Mouse (Mus musculus) MEL (cell line): ENCODE measurements around the gene Fbln5. TPM values are rescaled to one million over a fixed set of nuclear protein-coding genes. Genes with fewer than 3 reads are reported as not detected.

Experiments used
- DNase-seq: peaks from one replicate; pipeline ENCODE4 v3.0.0; 2011; ENCODE audit warnings: low read depth, low spot score
- H3K27ac ChIP-seq: 2 replicates; pipeline ENCODE4 v1.5.1; 2012; ENCODE audit warnings: low read depth, mild to moderate bottlenecking, control low read depth, low read length, moderate library complexity; ENCODE audit not compliant: control insufficient read depth
- H3K27me3 ChIP-seq, 2 experiments: fragments of 150-350 bp in 1 of 2; sonication (generic) in 1 of 2; 2 replicates each; pipeline ENCODE4 v1.6.1; 2012; ENCODE audit warnings: low read length in 2 of 2, mild to moderate bottlenecking in 2 of 2, improper control_type of control experiment in 1 of 2, moderate library complexity in 1 of 2; ENCODE audit not compliant: insufficient read depth in 2 of 2, control insufficient read depth in 1 of 2
- H3K36me3 ChIP-seq, 2 experiments: 2 replicates each; pipeline ENCODE4 v1.6.1; 2012 to 2014; ENCODE audit warnings: low read length in 2 of 2, improper control_type of control experiment in 1 of 2, inconsistent platforms in 1 of 2, mild to moderate bottlenecking in 1 of 2; ENCODE audit not compliant: insufficient read depth in 2 of 2, control insufficient read depth in 1 of 2
- H3K4me1 ChIP-seq, 2 experiments: fragments of 150-350 bp in 1 of 2; sonication (generic) in 1 of 2; 2 replicates each; pipeline ENCODE4 v1.6.1; 2012; ENCODE audit warnings: low read length in 2 of 2, improper control_type of control experiment in 1 of 2, mild to moderate bottlenecking in 1 of 2; ENCODE audit not compliant: insufficient read depth in 2 of 2, control insufficient read depth in 1 of 2
- H3K4me3 ChIP-seq, 2 experiments: fragments of 150-350 bp in 1 of 2; sonication (generic) in 1 of 2; 2 replicates each; pipeline ENCODE4 v1.5.1; 2012; ENCODE audit warnings: low read depth in 2 of 2, low read length in 2 of 2, mild to moderate bottlenecking in 2 of 2, moderate library complexity in 2 of 2, control low read depth in 1 of 2, improper control_type of control experiment in 1 of 2; ENCODE audit not compliant: control insufficient read depth in 1 of 2, insufficient read depth in 1 of 2
- H3K79me2 ChIP-seq: 2 replicates; pipeline ENCODE4 v1.6.1; 2012; ENCODE audit warnings: mild to moderate bottlenecking, low read length, moderate library complexity; ENCODE audit not compliant: control insufficient read depth, poor library complexity, insufficient read depth
- H3K9ac ChIP-seq: 2 replicates; pipeline ENCODE4 v1.6.1; 2012; ENCODE audit warnings: low read depth, mild to moderate bottlenecking, control low read depth, low read length, moderate library complexity; ENCODE audit not compliant: control insufficient read depth, poor library complexity, severe bottlenecking
- H3K9me3 ChIP-seq: fragments of 150-350 bp; sonication (generic); replicated peaks from 2 replicates; pipeline ENCODE4 v1.6.1; 2012; ENCODE audit warnings: mild to moderate bottlenecking, low read length, improper control_type of control experiment, moderate library complexity; ENCODE audit not compliant: insufficient read depth
- BHLHE40 ChIP-seq: IDR thresholded peaks from 2 replicates; pipeline ENCODE4 v1.6.1; 2012; ENCODE audit warnings: low read depth, mild to moderate bottlenecking, inconsistent platforms, low read length, improper control_type of control experiment, borderline replicate concordance
- E2F4 ChIP-seq: IDR thresholded peaks from 2 replicates; pipeline ENCODE4 v1.6.1; 2011; ENCODE audit warnings: low read depth, low read length, improper control_type of control experiment, borderline replicate concordance
- ELF1 ChIP-seq: IDR thresholded peaks from 2 replicates; pipeline ENCODE4 v1.6.1; 2014; ENCODE audit warnings: low read depth, mild to moderate bottlenecking, inconsistent platforms, low read length, improper control_type of control experiment, moderate library complexity
- HCFC1 ChIP-seq: IDR thresholded peaks from 2 replicates; pipeline ENCODE4 v1.6.1; 2012; ENCODE audit warnings: low read depth, mild to moderate bottlenecking, inconsistent platforms, low read length, improper control_type of control experiment, moderate library complexity
- KAT2A ChIP-seq: conservative IDR thresholded peaks from 2 replicates; pipeline ENCODE4 v1.6.1; 2012; ENCODE audit warnings: low read depth, low read length, improper control_type of control experiment, inconsistent platforms
- MAZ ChIP-seq: IDR thresholded peaks from 2 replicates; pipeline ENCODE4 v1.6.1; 2012; ENCODE audit warnings: low read depth, mild to moderate bottlenecking, inconsistent platforms, low read length, improper control_type of control experiment
- MXI1 ChIP-seq: IDR thresholded peaks from 2 replicates; pipeline ENCODE4 v1.6.1; 2011; ENCODE audit warnings: mild to moderate bottlenecking, low read depth, low read length, improper control_type of control experiment
- MYB ChIP-seq: IDR thresholded peaks from 2 replicates; pipeline ENCODE4 v1.6.1; 2011; ENCODE audit warnings: mild to moderate bottlenecking, low read depth, low read length, improper control_type of control experiment
- MYC ChIP-seq: IDR thresholded peaks from 2 replicates; pipeline ENCODE4 v1.6.1; 2011; ENCODE audit warnings: low read depth, mild to moderate bottlenecking, low read length, improper control_type of control experiment, moderate library complexity
- NELFE ChIP-seq: IDR thresholded peaks from 2 replicates; pipeline ENCODE4 v1.6.1; 2011; ENCODE audit warnings: low read depth, low read length, improper control_type of control experiment
- POLR2AphosphoS2 ChIP-seq: IDR thresholded peaks from 2 replicates; pipeline ENCODE4 v1.6.1; 2011; ENCODE audit warnings: low read length, improper control_type of control experiment
- POLR2AphosphoS5 ChIP-seq: IDR thresholded peaks from 2 replicates; pipeline ENCODE4 v1.6.1; 2012; ENCODE audit warnings: low read depth, borderline replicate concordance, mild to moderate bottlenecking, inconsistent platforms, low read length, moderate library complexity, mixed read lengths
- RCOR1 ChIP-seq: IDR thresholded peaks from 2 replicates; pipeline ENCODE4 v1.6.1; 2012; ENCODE audit warnings: low read depth, mild to moderate bottlenecking, inconsistent platforms, low read length, improper control_type of control experiment
- TBP ChIP-seq: IDR thresholded peaks from 2 replicates; pipeline ENCODE4 v1.8.0; 2011; ENCODE audit warnings: low read depth, low read length, improper control_type of control experiment
- TCF12 ChIP-seq: IDR thresholded peaks from 2 replicates; pipeline ENCODE4 v1.6.1; 2014; ENCODE audit warnings: low read depth, mild to moderate bottlenecking, inconsistent platforms, low read length, improper control_type of control experiment, moderate library complexity
- UBTF ChIP-seq: IDR thresholded peaks from 2 replicates; pipeline ENCODE4 v1.6.1; 2012; ENCODE audit warnings: low read depth, mild to moderate bottlenecking, inconsistent platforms, low read length, improper control_type of control experiment, moderate library complexity, borderline replicate concordance; ENCODE audit not compliant: insufficient read depth
- USF1 ChIP-seq: IDR thresholded peaks from 2 replicates; pipeline ENCODE4 v1.6.1; 2014; ENCODE audit warnings: low read depth, mild to moderate bottlenecking, inconsistent platforms, low read length, improper control_type of control experiment, moderate library complexity
- USF2 ChIP-seq, 2 experiments: IDR thresholded peaks; 2 replicates each; pipeline ENCODE4 v1.6.1; 2011 to 2012; ENCODE audit warnings: improper control_type of control experiment in 2 of 2, low read length in 2 of 2, borderline replicate concordance in 1 of 2, inconsistent platforms in 1 of 2, low read depth in 1 of 2, mild to moderate bottlenecking in 1 of 2; ENCODE audit not compliant: insufficient read depth in 1 of 2
- ZKSCAN1 ChIP-seq: IDR thresholded peaks from 2 replicates; pipeline ENCODE4 v1.6.1; 2012; ENCODE audit warnings: low read depth, mild to moderate bottlenecking, inconsistent platforms, low read length, improper control_type of control experiment, moderate library complexity
- ZNF384 ChIP-seq: IDR thresholded peaks from 2 replicates; pipeline ENCODE4 v1.6.1; 2012; ENCODE audit warnings: low read depth, mild to moderate bottlenecking, inconsistent platforms, low read length, improper control_type of control experiment
- polyA plus RNA-seq, 2 experiments: library from polyadenylated mRNA; stranded (reverse) in 1 of 2; unstranded in 1 of 2; fragments of >175 nt in 1 of 2; fragments of >200 nt in 1 of 2; gene quantifications; 2 replicates each; pipeline versions ENCODE4 v1.2.1 to v1.2.4; 2012; ENCODE audit warnings: low replicate concordance in 2 of 2, low read depth in 1 of 2; ENCODE audit not compliant: insufficient read length in 2 of 2, insufficient read depth in 1 of 2, missing spikeins in 1 of 2
- total RNA-seq: library from RNA; depleted of rRNA; stranded (reverse); fragments of 300-350 nt; gene quantifications from 2 replicates; pipeline ENCODE4 v1.2.3, GENCODE M21; 2012

Fbln5 gene
- total and polyA plus RNA-seq, 3 experiments = not detected

DNA sequence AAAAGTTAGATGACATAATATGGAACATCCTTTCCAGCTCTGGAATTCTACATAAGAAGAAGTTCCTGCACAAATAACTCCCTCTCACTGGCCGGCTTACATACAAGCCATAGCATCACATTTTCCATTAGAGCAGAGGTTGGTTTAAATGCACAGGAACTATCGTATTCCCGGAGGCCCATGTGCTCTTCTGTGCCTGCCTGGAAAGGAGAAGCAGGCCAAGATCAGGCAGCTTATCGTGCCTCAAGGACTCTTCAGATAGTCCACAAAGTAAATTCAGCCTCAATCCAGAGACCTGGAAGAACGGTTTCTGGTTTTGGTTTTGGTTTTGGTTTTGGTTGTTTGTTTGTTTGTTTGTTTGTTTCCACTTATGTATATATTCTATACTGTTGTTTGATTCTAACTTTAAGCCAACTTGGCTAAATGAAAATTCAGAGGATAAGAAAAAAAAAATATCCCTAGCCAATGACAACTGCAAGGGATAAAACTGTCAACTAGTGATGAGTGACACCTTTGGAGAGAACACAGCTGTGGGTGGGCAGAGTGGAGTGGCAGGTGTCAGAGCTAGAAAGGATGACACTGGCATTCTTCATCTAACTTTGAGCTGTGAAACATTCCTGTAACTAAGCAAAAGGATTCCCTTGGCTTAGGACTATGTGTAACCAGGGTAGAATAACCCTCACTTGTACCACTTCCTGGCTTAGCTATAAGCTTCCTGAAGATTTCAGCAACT lies 48.4 kb downstream of the Fbln5 start:
- Histone ChIP-seq H3K36me3 (no peaks in the 10 kb centered on the region), H3K4me1 (no peaks in the 10 kb centered on the region), H3K27ac (no peak overlapping the region), H3K9ac (no peak overlapping the region), H3K79me2 (no peaks in the 10 kb centered on the region), H3K9me3 (no peaks in the 10 kb centered on the region), H3K4me3 (no peak overlapping the region), H3K27me3 (no peaks in the 10 kb centered on the region; a peak in 1 of 4 replicates)
- TF ChIP-seq TBP = no peak
- TF ChIP-seq KAT2A = no peak
- TF ChIP-seq MAZ = no peak
- no peak for TF ChIP-seq BHLHE40
- no peak for TF ChIP-seq POLR2AphosphoS5
- no peak for TF ChIP-seq ZKSCAN1
- TF ChIP-seq MXI1 = no peak
- TF ChIP-seq TCF12 = no peak
- TF ChIP-seq MYB = no peak
- TF ChIP-seq HCFC1 = no peak
- no peak for TF ChIP-seq E2F4
- no peak for TF ChIP-seq MYC
- no peak for TF ChIP-seq POLR2AphosphoS2
- no peak for TF ChIP-seq ZNF384
- TF ChIP-seq UBTF = no peak
- TF ChIP-seq RCOR1 = no peak
- TF ChIP-seq USF2 (IDR thresholded peaks at IDR 0.05; ENCODE audit: borderline replicate concordance in 1 of 2, insufficient read depth in 1 of 2, low read depth in 1 of 2, low read length in 2 of 2) = no peak
- TF ChIP-seq ELF1 = no peak
- TF ChIP-seq USF1 = no peak
- no peak for TF ChIP-seq NELFE
- no peak for DNase-seq
